23 mouse cellular contexts compared by ENCODE assay signal in genomic region chr5:145223395-145223794, GRCm38 (mm10). TPM values are rescaled to one million over a fixed set of nuclear protein-coding genes. Genes with fewer than 3 reads are reported as not detected.
DNase-seq lines count a peak whose midpoint lies in the region; ATAC-seq and TF ChIP-seq lines count a peak whose summit lies in the region.
"Had no signal": no experiment of that assay in that cellular context is flagged by ENCODE, and none has a peak within 500 bp of the region (broad histone marks: within the 10 kb centered on the region; RNA-seq: fewer than 3 reads in every experiment).

No protein-coding gene starts in this region.

- 53% methylated on average over 12 of the region's 12 CpGs for WGBS in liver, adult 2 months
- 79% methylated on average over 12 of the region's 12 CpGs for WGBS in liver, embryonic 11.5 days
- 79% methylated on average over 12 of the region's 12 CpGs for WGBS in intestine, embryonic 16.5 days
- WGBS in stomach, postnatal 0 days: 65% methylated on average over 12 of the region's 12 CpGs

- H3K4me1 ChIP-seq in liver, adult 2 months (ENCODE audit: control insufficient read depth, insufficient read depth, low read length): peaks cover 36% of the 10 kb centered on the region
- no peaks in the 10 kb centered on the region for H3K4me1 ChIP-seq in liver, embryonic 11.5 days (replicated peaks; ENCODE audit: control insufficient read depth, insufficient read depth, low read length)
- peaks cover 2 to 20% of the 10 kb centered on the region in 2 experiments; a peak in 2 of 4 replicates for H3K4me1 ChIP-seq in ES-E14 (ENCODE audit: control insufficient read depth in 2 of 2, insufficient read depth in 2 of 2, low read length in 2 of 2, poor library complexity in 1 of 2)
- H3K4me1 ChIP-seq in intestine, embryonic 16.5 days (ENCODE audit: control insufficient read depth, insufficient read depth, low read length): no peaks in the 10 kb centered on the region
- no peaks in the 10 kb centered on the region for H3K4me1 ChIP-seq in stomach, postnatal 0 days (replicated peaks; ENCODE audit: control insufficient read depth, insufficient read depth)
- H3K4me1 ChIP-seq: embryonic facial prominence, embryonic 15.5 days; heart, embryonic 13.5 days; kidney, embryonic 15.5 days; midbrain, embryonic 13.5 days had no signal

- peak overlapping the region; percentile 77 for H3K27ac ChIP-seq in liver, adult 2 months (replicated peaks; ENCODE audit: insufficient read depth, low read depth, low read length)
- no peak overlapping the region for H3K27ac ChIP-seq in liver, embryonic 11.5 days (ENCODE audit: low read depth, low read length)
- peak overlapping the region; percentile 47; the same call in 1 of the 2 replicates for H3K27ac ChIP-seq in ES-E14 (ENCODE audit: insufficient read depth, low read depth, low read length, poor library complexity, severe bottlenecking)
- peak overlapping the region; percentile 57 for H3K27ac ChIP-seq in intestine, embryonic 16.5 days (ENCODE audit: low read length)
- H3K27ac ChIP-seq in stomach, postnatal 0 days (replicated peaks): 0 out of 2 replicates have a peak overlapping the region, but pooled peaks have one; percentile 13
- H3K27ac ChIP-seq: embryonic facial prominence, embryonic 15.5 days; gastrocnemius, adult 2 months; heart, embryonic 13.5 days; hindbrain, embryonic 14.5 days; kidney, embryonic 15.5 days; midbrain, embryonic 13.5 days had no signal

- intact Hi-C loops in gastrocnemius, postnatal 14 days (cut with DNase I; ENCODE audit: low total_unique reads): no loop called here

- H3K27me3 ChIP-seq in liver, adult 2 months (ENCODE audit: control insufficient read depth, insufficient read depth, low read length): no peaks in the 10 kb centered on the region
- H3K27me3 ChIP-seq in liver, embryonic 11.5 days (replicated peaks; ENCODE audit: control insufficient read depth, insufficient read depth, low read length): no peaks in the 10 kb centered on the region
- H3K27me3 ChIP-seq in intestine, embryonic 16.5 days (replicated peaks; ENCODE audit: control insufficient read depth, insufficient read depth, low read length): no peaks in the 10 kb centered on the region
- H3K27me3 ChIP-seq in stomach, postnatal 0 days (ENCODE audit: control insufficient read depth, insufficient read depth, low read length): no peaks in the 10 kb centered on the region
- H3K27me3 ChIP-seq: embryonic facial prominence, embryonic 15.5 days; heart, embryonic 13.5 days; kidney, embryonic 15.5 days; midbrain, embryonic 13.5 days had no signal

- 0 out of 2 replicates have a peak overlapping the region, but pooled peaks have one; percentile 10 for H3K9ac ChIP-seq in liver, adult 2 months (ENCODE audit: low read depth, low read length)
- H3K9ac ChIP-seq in liver, embryonic 11.5 days (ENCODE audit: low read depth, low read length): no peak overlapping the region
- H3K9ac ChIP-seq in ES-E14 (ENCODE audit: insufficient read depth, low read depth, low read length, poor library complexity, severe bottlenecking): no peak overlapping the region
- no peak overlapping the region for H3K9ac ChIP-seq in intestine, embryonic 16.5 days (ENCODE audit: low read depth, low read length)
- H3K9ac ChIP-seq in stomach, postnatal 0 days (ENCODE audit: low read length): no peak overlapping the region
- H3K9ac ChIP-seq: embryonic facial prominence, embryonic 15.5 days; heart, embryonic 13.5 days; hindbrain, embryonic 14.5 days; kidney, embryonic 15.5 days; midbrain, embryonic 13.5 days had no signal

- H3K79me2 ChIP-seq in liver, adult 2 months (ENCODE audit: control insufficient read depth, insufficient read depth, low read length): no peaks in the 10 kb centered on the region

- TF ChIP-seq EP300 in stomach, postnatal 0 days (optimal IDR thresholded peaks at IDR 0.05): no peak

- no peak for DNase-seq in liver, adult 2 months (ENCODE audit: extremely low read depth, low read depth, low spot score)
- no peak for DNase-seq in liver, embryonic 11.5 days (ENCODE audit: low spot score)
- DNase-seq in ES-E14 (ENCODE audit: low read depth, low spot score): no peak
- DNase-seq in stomach, postnatal 0 days (ENCODE audit: low spot score): no peak
- no peak for DNase-seq in gastrocnemius, postnatal 14 days
- DNase-seq in layer of hippocampus, adult 9-10 months (ENCODE audit: low spot score): no peak
- DNase-seq: cerebellum, adult 11 months; cerebellum, adult 9-11 months; gastrocnemius, adult 2 months; heart, adult 11 months; left cerebral cortex, postnatal 4 days; lung, adult 18-20 months; lung, postnatal 10 days; right cerebral cortex, postnatal 14 days; thymus, postnatal 36 days had no signal

- no peak overlapping the region for H3K4me2 ChIP-seq in liver, embryonic 11.5 days
- no peak overlapping the region for H3K4me2 ChIP-seq in intestine, embryonic 16.5 days (ENCODE audit: low read depth, low read length)
- no peak overlapping the region for H3K4me2 ChIP-seq in stomach, postnatal 0 days (replicated peaks; ENCODE audit: low read depth)
- H3K4me2 ChIP-seq: embryonic facial prominence, embryonic 15.5 days; heart, embryonic 13.5 days; hindbrain, embryonic 14.5 days; kidney, embryonic 15.5 days; midbrain, embryonic 13.5 days had no signal

- H3K9me3 ChIP-seq in liver, embryonic 11.5 days (ENCODE audit: control insufficient read depth, low read length): no peaks in the 10 kb centered on the region
- no peaks in the 10 kb centered on the region for H3K9me3 ChIP-seq in ES-E14 (ENCODE audit: control insufficient read depth, insufficient read depth, low read depth, low read length)
- H3K9me3 ChIP-seq in intestine, embryonic 16.5 days (ENCODE audit: control insufficient read depth, low read length): no peaks in the 10 kb centered on the region
- H3K9me3 ChIP-seq in stomach, postnatal 0 days (ENCODE audit: control insufficient read depth, low read length): no peaks in the 10 kb centered on the region
- H3K9me3 ChIP-seq: embryonic facial prominence, embryonic 15.5 days; heart, embryonic 13.5 days; kidney, embryonic 15.5 days; midbrain, embryonic 13.5 days had no signal

- H3K36me3 ChIP-seq in liver, adult 2 months (ENCODE audit: control insufficient read depth, insufficient read depth, low read length): peaks cover 5% of the 10 kb centered on the region
- H3K36me3 ChIP-seq in liver, embryonic 11.5 days (ENCODE audit: control insufficient read depth, insufficient read depth, low read length): peaks cover 21% of the 10 kb centered on the region
- H3K36me3 ChIP-seq in ES-E14 (ENCODE audit: control insufficient read depth, insufficient read depth, low read length, poor library complexity, severe bottlenecking): peaks cover 27% of the 10 kb centered on the region
- peaks cover 19% of the 10 kb centered on the region for H3K36me3 ChIP-seq in intestine, embryonic 16.5 days (ENCODE audit: control insufficient read depth, insufficient read depth, low read length)
- peaks cover 22% of the 10 kb centered on the region; the same call in 1 of the 2 replicates for H3K36me3 ChIP-seq in stomach, postnatal 0 days (ENCODE audit: control insufficient read depth, insufficient read depth, low read length)

- no peak for ATAC-seq in liver, embryonic 11.5 days (replicated peaks; ENCODE audit: low FRiP score)
- ATAC-seq in intestine, embryonic 16.5 days: peak; percentile 29
- no peak for ATAC-seq in stomach, postnatal 0 days (ENCODE audit: low FRiP score, low TSS enrichment)
- ATAC-seq: forebrain, embryonic 14.5 days; inflammation-experienced regulatory T-cells, adult 6 months; midbrain, embryonic 13.5 days had no signal

- no peak overlapping the region for H3K4me3 ChIP-seq in liver, adult 2 months (ENCODE audit: insufficient read depth, low read depth, low read length)
- no peak overlapping the region for H3K4me3 ChIP-seq in liver, embryonic 11.5 days (ENCODE audit: low read depth, low read length)
- H3K4me3 ChIP-seq in ES-E14 (ENCODE audit: insufficient read depth in 1 of 2, low read depth in 1 of 2, low read length in 2 of 2, poor library complexity in 1 of 2, severe bottlenecking in 1 of 2): no peak overlapping the region
- no peak overlapping the region for H3K4me3 ChIP-seq in intestine, embryonic 16.5 days (ENCODE audit: low read length)
- no peak overlapping the region for H3K4me3 ChIP-seq in stomach, postnatal 0 days (ENCODE audit: low read depth, low read length)
- H3K4me3 ChIP-seq: embryonic facial prominence, embryonic 15.5 days; gastrocnemius, adult 2 months; heart, embryonic 13.5 days; kidney, embryonic 15.5 days; midbrain, embryonic 13.5 days had no signal

- in situ Hi-C loops in ES-E14 (cut with MboI; ENCODE audit: low sequenced_read_pairs in 2 of 2, unreplicated experiment in 2 of 2): no loop called here

- TF ChIP-seq POLR2A in liver, adult 2 months (IDR thresholded peaks at IDR 0.05; ENCODE audit: extremely low read depth, insufficient read depth, low read length): no peak

- TF ChIP-seq CTCF in liver, adult 2 months (IDR thresholded peaks at IDR 0.05; ENCODE audit: low read depth, low read length): no peak
- TF ChIP-seq CTCF in stomach, postnatal 0 days (IDR thresholded peaks at IDR 0.05; ENCODE audit: low read depth): no peak

RNA-seq across cellular contexts. Expression of gene Zfp655, which starts 8.1 kb away (rescaled TPM):
- 29.5 and 29.9 TPM in 2 replicates for total RNA-seq in liver, adult 2 months (2014; rRNA removed)
- polyA plus RNA-seq in liver, adult 2 months (2012; rRNA removed): 11.4 and 11.8 TPM in 2 replicates
- polyA plus RNA-seq in liver, embryonic 11.5 days (2014; fragmentation: Nextera tagmentation; extraction: Ambion mirVana): 33.2 and 36.4 TPM in 2 replicates
- 31.4 and 36.1 TPM in 2 replicates for total RNA-seq in ES-E14 (2012; rRNA removed)
- polyA plus RNA-seq in intestine, embryonic 16.5 days (2015; fragmentation: Nextera tagmentation; extraction: Ambion mirVana): 36.7 and 38.9 TPM in 2 replicates
- polyA plus RNA-seq in stomach, postnatal 0 days (2015; fragmentation: Nextera tagmentation; extraction: Ambion mirVana): 19.1 and 21.0 TPM in 2 replicates
- 10 to 100 TPM; 11.1 to 13.4 TPM for total RNA-seq in gastrocnemius, postnatal 14 days (2021)

RNA-seq across cellular contexts. Expression of gene Zkscan5, which starts 19.0 kb away (rescaled TPM):
- 7.6 and 7.8 TPM in 2 replicates for total RNA-seq in liver, adult 2 months (2014; rRNA removed)
- 4.8 and 4.9 TPM in 2 replicates for polyA plus RNA-seq in liver, adult 2 months (2012; rRNA removed)
- 10.3 TPM in 2 replicates for polyA plus RNA-seq in liver, embryonic 11.5 days (2014; fragmentation: Nextera tagmentation; extraction: Ambion mirVana)
- total RNA-seq in ES-E14 (2012; rRNA removed): 16.9 and 18.0 TPM in 2 replicates
- polyA plus RNA-seq in intestine, embryonic 16.5 days (2015; fragmentation: Nextera tagmentation; extraction: Ambion mirVana): 7.1 and 8.4 TPM in 2 replicates
- 4.6 and 5.0 TPM in 2 replicates for polyA plus RNA-seq in stomach, postnatal 0 days (2015; fragmentation: Nextera tagmentation; extraction: Ambion mirVana)
- total RNA-seq in gastrocnemius, postnatal 14 days (2021): 1 to 10 TPM; 7.8 to 8.2 TPM

RNA-seq across cellular contexts. Expression of gene Zkscan14, which starts 21.7 kb away (rescaled TPM):
- total RNA-seq in liver, adult 2 months (2014; rRNA removed): 6.8 and 8.5 TPM in 2 replicates
- 1.8 and 2.1 TPM in 2 replicates for polyA plus RNA-seq in liver, adult 2 months (2012; rRNA removed)
- 5.9 and 7.3 TPM in 2 replicates for polyA plus RNA-seq in liver, embryonic 11.5 days (2014; fragmentation: Nextera tagmentation; extraction: Ambion mirVana)
- 5.5 TPM in 2 replicates for total RNA-seq in ES-E14 (2012; rRNA removed)
- polyA plus RNA-seq in intestine, embryonic 16.5 days (2015; fragmentation: Nextera tagmentation; extraction: Ambion mirVana): 8.2 and 8.4 TPM in 2 replicates
- 9.1 and 9.8 TPM in 2 replicates for polyA plus RNA-seq in stomach, postnatal 0 days (2015; fragmentation: Nextera tagmentation; extraction: Ambion mirVana)
- 1 to 10 TPM; 7.5 to 8.1 TPM for total RNA-seq in gastrocnemius, postnatal 14 days (2021)

RNA-seq across cellular contexts. Expression of gene Atp5j2, which starts 31.5 kb away (rescaled TPM):
- 331 and 332 TPM in 2 replicates for total RNA-seq in liver, adult 2 months (2014; rRNA removed)
- polyA plus RNA-seq in liver, adult 2 months (2012; rRNA removed): 171 and 187 TPM in 2 replicates
- polyA plus RNA-seq in liver, embryonic 11.5 days (2014; fragmentation: Nextera tagmentation; extraction: Ambion mirVana): 528 and 573 TPM in 2 replicates
- total RNA-seq in ES-E14 (2012; rRNA removed): 537 and 605 TPM in 2 replicates
- 956 and 964 TPM in 2 replicates for polyA plus RNA-seq in intestine, embryonic 16.5 days (2015; fragmentation: Nextera tagmentation; extraction: Ambion mirVana)
- polyA plus RNA-seq in stomach, postnatal 0 days (2015; fragmentation: Nextera tagmentation; extraction: Ambion mirVana): 602 and 646 TPM in 2 replicates
- total RNA-seq in gastrocnemius, postnatal 14 days (2021): 100 to 1,000 TPM; 553 to 667 TPM

RNA-seq across cellular contexts. Expression of gene Cpsf4, which starts 56.4 kb away (rescaled TPM):
- 16.4 TPM in 2 replicates for total RNA-seq in liver, adult 2 months (2014; rRNA removed)
- polyA plus RNA-seq in liver, adult 2 months (2012; rRNA removed): 16.8 and 20.2 TPM in 2 replicates
- 38.6 and 44.1 TPM in 2 replicates for polyA plus RNA-seq in liver, embryonic 11.5 days (2014; fragmentation: Nextera tagmentation; extraction: Ambion mirVana)
- total RNA-seq in ES-E14 (2012; rRNA removed): 73.2 and 74.4 TPM in 2 replicates
- polyA plus RNA-seq in intestine, embryonic 16.5 days (2015; fragmentation: Nextera tagmentation; extraction: Ambion mirVana): 38.9 and 41.1 TPM in 2 replicates
- polyA plus RNA-seq in stomach, postnatal 0 days (2015; fragmentation: Nextera tagmentation; extraction: Ambion mirVana): 19.1 and 19.6 TPM in 2 replicates
- 1 to 10 TPM; 7.1 to 8.8 TPM for total RNA-seq in gastrocnemius, postnatal 14 days (2021)
